Mouse (Mus musculus): Measurements from ENCODE around the gene Mdga1. TPM values are rescaled to one million over a fixed set of nuclear protein-coding genes. Genes with fewer than 3 reads are reported as not detected.

Mdga1 gene
- polyA plus RNA-seq, 1 experiment from 2014 or later, result 2.1 TPM

- Histone ChIP-seq H3K4me1 (ENCODE audit: control insufficient read depth, insufficient read depth, low read length) (peaks cover 10% of the 10 kb centered on the region), H3K36me3 (replicated peaks; ENCODE audit: control insufficient read depth, insufficient read depth, low read depth, low read length) (no peaks in the 10 kb centered on the region), H3K9ac (replicated peaks; ENCODE audit: low read length) (peak overlapping the region; percentile 54), H3K9me3 (replicated peaks; ENCODE audit: control insufficient read depth, low read length) (no peaks in the 10 kb centered on the region), H3K4me3 (ENCODE audit: low read depth, low read length) (peak overlapping the region; percentile 61), H3K27ac (replicated peaks; ENCODE audit: low read depth, low read length) (no peak overlapping the region), H3K27me3 (ENCODE audit: control insufficient read depth, insufficient read depth, low read length) (peaks cover 54% of the 10 kb centered on the region), H3K4me2 (ENCODE audit: low read depth, low read length) (peak overlapping the region; percentile 89)
- peak; percentile 53 for ATAC-seq (replicated peaks; ENCODE audit: insufficient number of reproducible peaks, low FRiP score, low TSS enrichment, low read depth)
- DNase-seq (ENCODE audit: low spot score), result peak; percentile 71
- under 1% methylated on average over 55 of the region's 57 CpGs for WGBS
Measured at GRCm38 (mm10) chr17:29887271-29887880, 82.5 kb downstream of the Mdga1 start.

GRCm38 (mm10) chr17:29886655-29887251 lies 83.1 kb downstream of the Mdga1 start:
- Histone ChIP-seq H3K9ac (replicated peaks; ENCODE audit: low read length) (peak overlapping the region; percentile 54), H3K36me3 (replicated peaks; ENCODE audit: control insufficient read depth, insufficient read depth, low read depth, low read length) (no peaks in the 10 kb centered on the region), H3K4me3 (ENCODE audit: low read depth, low read length) (peak overlapping the region; percentile 61), H3K27ac (replicated peaks; ENCODE audit: low read depth, low read length) (no peak overlapping the region), H3K4me2 (ENCODE audit: low read depth, low read length) (peak overlapping the region; percentile 89), H3K4me1 (ENCODE audit: control insufficient read depth, insufficient read depth, low read length) (peaks cover 10% of the 10 kb centered on the region), H3K27me3 (ENCODE audit: control insufficient read depth, insufficient read depth, low read length) (peaks cover 54% of the 10 kb centered on the region), H3K9me3 (replicated peaks; ENCODE audit: control insufficient read depth, low read length) (no peaks in the 10 kb centered on the region)
- WGBS, result 0% methylated on average over 39 of the region's 39 CpGs
- ATAC-seq (replicated peaks; ENCODE audit: insufficient number of reproducible peaks, low FRiP score, low TSS enrichment, low read depth), result no peak
- peak; percentile 41 for DNase-seq (ENCODE audit: low spot score)

- Histone ChIP-seq H3K36me3 (replicated peaks; ENCODE audit: control insufficient read depth, insufficient read depth, low read depth, low read length) (no peaks in the 10 kb centered on the region), H3K27ac (replicated peaks; ENCODE audit: low read depth, low read length) (no peak overlapping the region), H3K4me2 (ENCODE audit: low read depth, low read length) (peak overlapping the region; percentile 89), H3K27me3 (ENCODE audit: control insufficient read depth, insufficient read depth, low read length) (peaks cover 50% of the 10 kb centered on the region), H3K4me1 (ENCODE audit: control insufficient read depth, insufficient read depth, low read length) (peaks cover 10% of the 10 kb centered on the region), H3K9ac (replicated peaks; ENCODE audit: low read length) (peak overlapping the region; percentile 54), H3K9me3 (replicated peaks; ENCODE audit: control insufficient read depth, low read length) (no peaks in the 10 kb centered on the region), H3K4me3 (ENCODE audit: low read depth, low read length) (peak overlapping the region; percentile 61)
- ATAC-seq (replicated peaks; ENCODE audit: insufficient number of reproducible peaks, low FRiP score, low TSS enrichment, low read depth) (no peak), DNase-seq (ENCODE audit: low spot score) (no peak)
- 3% methylated on average over 4 of the region's 4 CpGs for WGBS
Measured at GRCm38 (mm10) chr17:29886061-29886460, 83.8 kb downstream of the Mdga1 start.

- DNase-seq (ENCODE audit: low spot score), result no peak
- Histone ChIP-seq H3K4me3 (ENCODE audit: low read depth, low read length) (no peak overlapping the region), H3K27me3 (ENCODE audit: control insufficient read depth, insufficient read depth, low read length) (peaks cover 39% of the 10 kb centered on the region), H3K4me1 (ENCODE audit: control insufficient read depth, insufficient read depth, low read length) (peaks cover 9% of the 10 kb centered on the region), H3K9me3 (replicated peaks; ENCODE audit: control insufficient read depth, low read length) (no peaks in the 10 kb centered on the region), H3K4me2 (ENCODE audit: low read depth, low read length) (no peak overlapping the region), H3K9ac (replicated peaks; ENCODE audit: low read length) (no peak overlapping the region; the same call in 1 of the 2 replicates), H3K27ac (replicated peaks; ENCODE audit: low read depth, low read length) (no peak overlapping the region), H3K36me3 (replicated peaks; ENCODE audit: control insufficient read depth, insufficient read depth, low read depth, low read length) (no peaks in the 10 kb centered on the region)
- ATAC-seq (replicated peaks; ENCODE audit: insufficient number of reproducible peaks, low FRiP score, low TSS enrichment, low read depth), result no peak
- 37% methylated on average over 6 of the region's 6 CpGs for WGBS
Measured at GRCm38 (mm10) chr17:29884596-29884995, 85.3 kb downstream of the Mdga1 start.

GRCm38 (mm10) chr17:29883351-29883750 lies 86.5 kb downstream of the Mdga1 start:
- no peak overlapping the region for H3K4me2 ChIP-seq (ENCODE audit: low read depth, low read length)
- H3K27me3 ChIP-seq (ENCODE audit: control insufficient read depth, insufficient read depth, low read length), result peaks cover 33% of the 10 kb centered on the region
- H3K9me3 ChIP-seq (replicated peaks; ENCODE audit: control insufficient read depth, low read length), result no peaks in the 10 kb centered on the region
- H3K27ac ChIP-seq (replicated peaks; ENCODE audit: low read depth, low read length), result no peak overlapping the region
- no peaks in the 10 kb centered on the region for H3K36me3 ChIP-seq (replicated peaks; ENCODE audit: control insufficient read depth, insufficient read depth, low read depth, low read length)
- WGBS, result 40% methylated on average over 9 of the region's 9 CpGs
- no peak overlapping the region for H3K4me3 ChIP-seq (ENCODE audit: low read depth, low read length)
- no peak overlapping the region for H3K9ac ChIP-seq (replicated peaks; ENCODE audit: low read length)
- H3K4me1 ChIP-seq (ENCODE audit: control insufficient read depth, insufficient read depth, low read length), result peaks cover 5% of the 10 kb centered on the region
- no peak for ATAC-seq (replicated peaks; ENCODE audit: insufficient number of reproducible peaks, low FRiP score, low TSS enrichment, low read depth)
- no peak for DNase-seq (ENCODE audit: low spot score)

GRCm38 (mm10) chr17:29882885-29883284 lies 87.0 kb downstream of the Mdga1 start:
- 0% methylated on average over 5 of the region's 5 CpGs for WGBS
- ATAC-seq (replicated peaks; ENCODE audit: insufficient number of reproducible peaks, low FRiP score, low TSS enrichment, low read depth), result no peak
- Histone ChIP-seq H3K9ac (replicated peaks; ENCODE audit: low read length) (no peak overlapping the region), H3K4me2 (ENCODE audit: low read depth, low read length) (no peak overlapping the region), H3K9me3 (replicated peaks; ENCODE audit: control insufficient read depth, low read length) (no peaks in the 10 kb centered on the region), H3K4me3 (ENCODE audit: low read depth, low read length) (no peak overlapping the region), H3K27ac (replicated peaks; ENCODE audit: low read depth, low read length) (no peak overlapping the region), H3K36me3 (replicated peaks; ENCODE audit: control insufficient read depth, insufficient read depth, low read depth, low read length) (no peaks in the 10 kb centered on the region), H3K27me3 (ENCODE audit: control insufficient read depth, insufficient read depth, low read length) (peaks cover 33% of the 10 kb centered on the region), H3K4me1 (ENCODE audit: control insufficient read depth, insufficient read depth, low read length) (peaks cover 5% of the 10 kb centered on the region)
- peak; percentile 83 for DNase-seq (ENCODE audit: low spot score)

- H3K4me2 ChIP-seq (ENCODE audit: low read depth, low read length), result no peak overlapping the region
- no peaks in the 10 kb centered on the region for H3K9me3 ChIP-seq (replicated peaks; ENCODE audit: control insufficient read depth, low read length)
- no peak overlapping the region for H3K4me3 ChIP-seq (ENCODE audit: low read depth, low read length)
- H3K27me3 ChIP-seq (ENCODE audit: control insufficient read depth, insufficient read depth, low read length), result peaks cover 18% of the 10 kb centered on the region
- 55% methylated on average over 10 of the region's 10 CpGs for WGBS
- H3K4me1 ChIP-seq (ENCODE audit: control insufficient read depth, insufficient read depth, low read length), result no peaks in the 10 kb centered on the region
- no peaks in the 10 kb centered on the region for H3K36me3 ChIP-seq (replicated peaks; ENCODE audit: control insufficient read depth, insufficient read depth, low read depth, low read length)
- DNase-seq (ENCODE audit: low spot score) (no peak), ATAC-seq (replicated peaks; ENCODE audit: insufficient number of reproducible peaks, low FRiP score, low TSS enrichment, low read depth) (no peak)
- no peak overlapping the region for H3K27ac ChIP-seq (replicated peaks; ENCODE audit: low read depth, low read length)
- no peak overlapping the region for H3K9ac ChIP-seq (replicated peaks; ENCODE audit: low read length)
Measured at GRCm38 (mm10) chr17:29880251-29880650, 89.6 kb downstream of the Mdga1 start.

GRCm38 (mm10) chr17:29878990-29879389 lies 90.9 kb downstream of the Mdga1 start:
- no peak for ATAC-seq (replicated peaks; ENCODE audit: insufficient number of reproducible peaks, low FRiP score, low TSS enrichment, low read depth)
- H3K27ac ChIP-seq (replicated peaks; ENCODE audit: low read depth, low read length), result no peak overlapping the region
- DNase-seq (ENCODE audit: low spot score), result no peak
- WGBS, result 86% methylated on average over 10 of the region's 10 CpGs
- H3K4me3 ChIP-seq (ENCODE audit: low read depth, low read length), result no peak overlapping the region
- H3K9me3 ChIP-seq (replicated peaks; ENCODE audit: control insufficient read depth, low read length), result no peaks in the 10 kb centered on the region
- H3K4me1 ChIP-seq (ENCODE audit: control insufficient read depth, insufficient read depth, low read length), result peaks cover 3% of the 10 kb centered on the region; the same call in 1 of the 2 replicates
- H3K27me3 ChIP-seq (ENCODE audit: control insufficient read depth, insufficient read depth, low read length), result peaks cover 6% of the 10 kb centered on the region
- H3K9ac ChIP-seq (replicated peaks; ENCODE audit: low read length), result no peak overlapping the region
- H3K4me2 ChIP-seq (ENCODE audit: low read depth, low read length), result no peak overlapping the region
- no peaks in the 10 kb centered on the region for H3K36me3 ChIP-seq (replicated peaks; ENCODE audit: control insufficient read depth, insufficient read depth, low read depth, low read length)
